Mouse (Mus musculus): ENCODE data around the gene Thap3. TPM values are rescaled to one million over a fixed set of nuclear protein-coding genes. Genes with fewer than 3 reads are reported as not detected.

Gene Thap3
- polyA plus RNA-seq, 1 experiment from 2014 or later = 45.5 TPM

DNA sequence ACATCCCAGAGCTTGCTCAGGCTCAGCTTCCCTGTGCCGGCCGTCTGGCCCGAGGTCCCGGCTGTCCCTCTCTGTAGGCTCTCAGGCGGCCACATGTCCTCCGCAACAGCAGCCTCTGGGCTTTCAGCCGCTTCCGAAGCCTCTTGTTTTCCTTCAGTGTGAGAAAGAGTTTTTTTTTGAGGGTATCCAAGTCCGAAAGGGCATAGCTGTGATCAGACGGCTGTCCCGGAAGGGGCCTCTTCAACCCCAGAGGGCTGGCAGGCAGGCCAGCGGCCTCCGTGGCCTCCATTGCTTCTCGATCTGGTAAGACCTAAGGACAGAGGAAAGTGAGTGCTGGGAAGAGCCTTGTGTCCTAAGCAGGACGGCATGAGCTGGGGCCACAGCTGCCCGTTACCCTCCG, 5.8 kb downstream of the Thap3 start:
- Histone ChIP-seq H3K9ac (replicated peaks) (no peak overlapping the region), H3K4me3 (replicated peaks) (peak overlapping the region; percentile 9; the same call in 1 of the 2 replicates), H3K4me1 (replicated peaks) (peaks cover 39% of the 10 kb centered on the region), H3K27ac (peak overlapping the region; percentile 35; the same call in 1 of the 2 replicates), H3K27me3 (no peaks in the 10 kb centered on the region), H3K36me3 (peaks cover 66% of the 10 kb centered on the region), H3K9me3 (no peaks in the 10 kb centered on the region), H3K4me2 (0 out of 2 replicates have a peak overlapping the region, but pooled peaks have one; percentile 4)
- WGBS = 50% methylated on average over 17 of the region's 17 CpGs
- ATAC-seq (ENCODE audit: insufficient number of reproducible peaks, insufficient read depth, low FRiP score, low TSS enrichment, low read depth) = no peak

DNA sequence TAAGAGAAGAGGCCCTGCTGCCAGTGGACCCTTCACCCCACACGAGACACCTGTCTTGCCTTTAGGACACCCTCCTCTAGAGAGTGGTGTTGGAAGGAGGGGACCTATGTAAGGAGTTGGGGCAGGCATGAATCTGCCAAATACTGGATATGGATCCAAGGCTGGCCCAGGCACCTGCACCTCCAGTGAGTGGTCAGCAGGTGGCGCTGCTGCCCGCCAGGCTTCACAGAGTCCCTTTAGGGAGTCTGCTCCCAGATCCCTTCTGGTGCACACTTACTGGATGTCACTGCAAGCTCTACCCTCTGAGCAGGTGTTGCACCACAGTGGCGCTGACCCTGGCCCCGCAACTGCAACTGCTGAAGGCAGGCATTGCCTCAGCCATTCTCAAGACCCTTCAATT, 7.4 kb downstream of the Thap3 start:
- Histone ChIP-seq H3K4me2 (no peak overlapping the region), H3K27me3 (no peaks in the 10 kb centered on the region), H3K4me3 (replicated peaks) (no peak overlapping the region), H3K4me1 (replicated peaks) (peaks cover 22% of the 10 kb centered on the region), H3K27ac (0 out of 2 replicates have a peak overlapping the region, but pooled peaks have one; percentile 8), H3K9ac (replicated peaks) (no peak overlapping the region), H3K36me3 (peaks cover 74% of the 10 kb centered on the region), H3K9me3 (no peaks in the 10 kb centered on the region)
- ATAC-seq (ENCODE audit: insufficient number of reproducible peaks, insufficient read depth, low FRiP score, low TSS enrichment, low read depth) = 0 out of 2 replicates have a peak, but pooled peaks have one; percentile 30
- WGBS = 11% methylated on average over 5 of the region's 5 CpGs

DNA sequence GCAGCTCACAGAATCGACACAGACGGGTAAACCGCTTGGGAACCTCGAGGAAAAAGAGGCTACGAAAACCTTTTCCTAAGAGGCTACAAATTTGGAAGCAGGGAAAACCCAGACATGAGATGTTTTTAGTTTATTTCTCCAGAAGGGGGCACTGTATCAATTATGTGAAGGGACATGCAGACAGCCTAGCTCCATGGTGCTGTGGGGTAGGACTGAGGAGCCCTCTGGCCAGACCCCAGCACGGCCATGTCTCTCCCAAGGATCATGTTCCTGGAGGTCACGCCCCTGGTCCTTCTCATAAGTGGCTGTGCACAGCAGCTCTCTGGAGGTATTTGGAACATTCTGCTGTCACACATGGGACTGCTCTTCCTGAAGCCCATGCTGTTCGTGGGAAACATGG, 8.1 kb downstream of the Thap3 start:
- Histone ChIP-seq H3K4me3 (replicated peaks) (no peak overlapping the region), H3K27me3 (no peaks in the 10 kb centered on the region), H3K27ac (no peak overlapping the region), H3K4me1 (replicated peaks) (peaks cover 16% of the 10 kb centered on the region), H3K4me2 (no peak overlapping the region), H3K9me3 (no peaks in the 10 kb centered on the region), H3K9ac (replicated peaks) (no peak overlapping the region), H3K36me3 (peaks cover 74% of the 10 kb centered on the region)
- ATAC-seq (ENCODE audit: insufficient number of reproducible peaks, insufficient read depth, low FRiP score, low TSS enrichment, low read depth) = no peak
- 77% methylated on average over 8 of the region's 8 CpGs for WGBS

DNA sequence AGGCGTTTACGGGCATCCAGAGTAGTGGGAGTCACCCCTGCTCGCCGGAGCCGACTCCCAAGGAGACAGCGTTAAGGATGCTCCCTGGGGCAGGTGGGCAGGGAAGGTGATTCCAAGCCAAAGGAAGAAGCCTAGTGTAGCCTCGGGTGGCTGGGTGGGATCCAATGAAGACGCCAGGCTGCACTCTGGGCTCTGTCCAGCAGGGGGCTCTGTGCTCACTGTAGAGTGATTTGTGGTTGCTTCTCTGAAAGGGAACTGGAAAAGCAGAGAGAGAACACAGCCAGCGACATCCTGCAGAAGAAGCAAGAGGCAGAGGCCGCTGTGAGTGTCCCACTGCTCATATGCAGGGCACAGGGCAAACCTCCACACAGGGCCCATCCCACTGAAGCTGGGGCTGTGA, 11.0 kb downstream of the Thap3 start:
- ATAC-seq (ENCODE audit: insufficient number of reproducible peaks, insufficient read depth, low FRiP score, low TSS enrichment, low read depth) = no peak
- WGBS = 46% methylated on average over 10 of the region's 10 CpGs
- H3K27ac ChIP-seq = no peak overlapping the region

GRCm38 (mm10) chr4:151975441-151975840, 13.4 kb downstream of the Thap3 start:
- Histone ChIP-seq H3K27ac (no peak overlapping the region), H3K9me3 (no peaks in the 10 kb centered on the region), H3K9ac (replicated peaks) (no peak overlapping the region), H3K36me3 (peaks cover 77% of the 10 kb centered on the region), H3K4me2 (no peak overlapping the region), H3K4me1 (replicated peaks) (no peaks in the 10 kb centered on the region), H3K27me3 (no peaks in the 10 kb centered on the region), H3K4me3 (replicated peaks) (no peak overlapping the region)
- WGBS = 90% methylated on average over 3 of the region's 3 CpGs
- no peak for ATAC-seq (ENCODE audit: insufficient number of reproducible peaks, insufficient read depth, low FRiP score, low TSS enrichment, low read depth)

More for the DNA sequence above, 11.0 kb downstream of the Thap3 start:
- no peak overlapping the region for H3K9ac ChIP-seq (replicated peaks)
- H3K4me1 ChIP-seq (replicated peaks) = 0 out of 2 replicates have a peak, but pooled peaks cover under 1% of the 10 kb centered on the region
- peaks cover 77% of the 10 kb centered on the region for H3K36me3 ChIP-seq
- no peak overlapping the region for H3K4me3 ChIP-seq (replicated peaks)
- no peak overlapping the region for H3K4me2 ChIP-seq
- H3K27me3 ChIP-seq = no peaks in the 10 kb centered on the region
- H3K9me3 ChIP-seq = no peaks in the 10 kb centered on the region

DNA sequence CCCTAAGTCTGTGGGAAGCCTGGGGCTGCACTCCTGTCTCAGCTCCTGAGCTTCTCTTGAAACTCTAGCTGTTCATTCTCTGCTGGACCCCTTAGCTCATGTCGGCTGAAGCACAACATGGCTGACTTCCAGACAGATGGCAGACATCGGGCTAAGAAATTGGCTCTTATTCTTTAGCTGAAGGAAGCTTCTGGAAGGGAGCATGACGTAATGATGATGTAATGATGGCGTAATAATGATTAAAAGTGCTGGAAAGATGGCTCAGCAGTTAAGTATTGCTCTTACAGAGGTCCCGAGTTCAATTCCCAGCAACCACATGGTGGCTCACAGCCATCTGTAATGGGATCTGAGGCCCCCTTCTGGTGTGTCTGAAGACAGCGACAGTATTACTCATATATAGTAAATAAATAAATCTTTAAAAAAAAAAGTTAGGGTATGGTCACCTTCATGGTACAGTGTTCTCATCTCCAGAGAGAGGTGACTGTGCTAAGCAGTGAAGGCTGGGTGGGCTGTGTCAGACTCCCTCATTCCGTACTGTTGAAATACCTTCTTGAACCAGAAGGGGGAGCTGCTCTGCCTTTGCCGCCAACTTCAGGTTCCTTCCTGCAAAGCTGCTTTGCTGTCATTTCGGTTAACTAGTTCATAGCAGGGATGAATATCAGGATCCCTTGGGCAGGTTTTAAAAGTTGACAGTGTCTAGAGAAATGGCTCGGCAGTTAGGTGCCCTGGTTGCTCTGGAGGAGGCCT, 16.4 kb downstream of the Thap3 start:
- Histone ChIP-seq H3K27ac (no peak overlapping the region), H3K4me3 (replicated peaks) (no peak overlapping the region), H3K27me3 (no peaks in the 10 kb centered on the region), H3K9ac (replicated peaks) (no peak overlapping the region), H3K4me2 (no peak overlapping the region), H3K9me3 (no peaks in the 10 kb centered on the region), H3K4me1 (replicated peaks) (no peaks in the 10 kb centered on the region), H3K36me3 (peaks cover 83% of the 10 kb centered on the region)
- ATAC-seq (ENCODE audit: insufficient number of reproducible peaks, insufficient read depth, low FRiP score, low TSS enrichment, low read depth) = no peak
- 71% methylated on average over 10 of the region's 10 CpGs for WGBS

DNA sequence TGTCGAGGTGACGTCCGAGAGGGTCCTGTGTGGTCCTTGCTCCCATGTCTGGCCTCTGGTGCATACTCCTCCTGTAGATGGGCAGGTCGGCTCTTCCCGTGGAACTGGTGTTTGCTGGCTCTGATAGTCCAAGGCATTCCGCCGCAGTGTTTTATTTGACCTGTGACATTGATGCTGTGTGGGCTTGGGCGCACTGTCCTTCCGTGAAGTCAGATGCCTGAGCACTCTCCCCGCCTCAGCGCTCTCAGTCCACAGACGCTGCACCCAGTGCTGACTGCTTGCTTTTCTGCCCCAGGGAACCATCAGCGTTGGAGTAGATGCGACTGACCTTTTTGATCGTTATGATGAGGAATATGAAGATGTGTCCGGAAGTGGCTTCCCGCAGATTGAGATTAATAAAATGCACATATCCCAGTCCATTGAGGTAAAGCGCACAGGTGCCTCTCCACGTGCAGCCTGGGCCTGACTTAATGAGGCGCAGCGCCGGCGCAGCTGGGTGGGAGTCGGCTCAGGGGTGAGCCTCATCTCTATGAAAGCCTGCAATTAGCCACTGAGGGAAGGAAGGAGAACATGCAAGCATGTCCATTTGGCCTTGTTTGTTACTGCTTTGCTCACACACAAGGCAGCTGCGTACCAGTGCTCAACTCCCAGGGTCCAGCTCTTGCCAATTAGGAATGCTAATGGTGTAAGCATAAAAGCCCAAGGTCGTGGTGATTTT, 20.4 kb downstream of the Thap3 start:
- 93% methylated on average over 26 of the region's 26 CpGs for WGBS
- peaks cover 74% of the 10 kb centered on the region for H3K36me3 ChIP-seq
- no peak for ATAC-seq (ENCODE audit: insufficient number of reproducible peaks, insufficient read depth, low FRiP score, low TSS enrichment, low read depth)
- H3K4me3 ChIP-seq (replicated peaks) = no peak overlapping the region
- H3K27me3 ChIP-seq = no peaks in the 10 kb centered on the region
- no peaks in the 10 kb centered on the region for H3K4me1 ChIP-seq (replicated peaks)
- no peaks in the 10 kb centered on the region for H3K9me3 ChIP-seq
- no peak overlapping the region for H3K9ac ChIP-seq (replicated peaks)
- H3K27ac ChIP-seq = no peak overlapping the region
- H3K4me2 ChIP-seq = no peak overlapping the region

DNA sequence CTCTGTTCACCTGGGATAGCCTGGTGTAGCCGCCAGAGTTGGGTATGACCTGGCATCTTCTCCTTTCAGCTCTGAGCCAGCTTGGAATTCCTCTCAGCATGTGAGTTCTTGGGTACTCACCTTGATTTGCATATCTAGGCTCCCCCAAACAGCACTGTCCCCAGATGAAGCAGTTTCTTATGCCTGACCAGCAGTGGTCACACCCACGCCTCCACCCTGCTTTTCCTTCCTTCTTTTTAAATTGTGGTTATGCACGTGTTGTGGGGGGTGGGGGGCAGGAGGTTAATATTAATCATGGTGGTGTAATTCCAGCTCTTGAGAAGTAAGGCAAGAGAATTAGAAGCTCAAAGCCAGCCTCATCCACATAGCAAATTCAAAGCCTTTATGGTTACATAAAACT, 26.0 kb downstream of the Thap3 start:
- WGBS = 87% methylated on average over 3 of the region's 3 CpGs
- no peak overlapping the region for H3K9ac ChIP-seq (replicated peaks)
- no peak overlapping the region for H3K27ac ChIP-seq
- ATAC-seq (ENCODE audit: insufficient number of reproducible peaks, insufficient read depth, low FRiP score, low TSS enrichment, low read depth) = no peak
- no peaks in the 10 kb centered on the region for H3K4me1 ChIP-seq (replicated peaks)
- no peak overlapping the region for H3K4me2 ChIP-seq
- no peaks in the 10 kb centered on the region for H3K9me3 ChIP-seq
- no peak overlapping the region for H3K4me3 ChIP-seq (replicated peaks)
- H3K36me3 ChIP-seq = peaks cover 79% of the 10 kb centered on the region
- no peaks in the 10 kb centered on the region for H3K27me3 ChIP-seq

DNA sequence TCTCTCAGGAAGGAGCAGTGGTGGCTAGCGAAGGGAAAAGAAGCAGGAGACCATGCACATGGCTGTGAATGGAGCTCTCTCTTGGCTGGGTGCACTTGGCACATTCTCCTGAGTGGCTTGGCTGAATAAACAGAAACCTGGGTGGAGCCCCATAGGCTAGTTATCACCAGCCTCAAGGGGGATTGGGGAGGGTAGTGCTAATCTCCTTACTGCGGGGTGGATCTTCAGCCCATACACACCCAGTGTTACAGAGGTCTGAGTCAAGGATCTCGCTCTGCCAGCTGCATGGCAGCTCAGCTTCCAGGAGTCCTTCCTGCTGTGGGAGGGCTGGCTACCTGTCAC, 28.3 kb downstream of the Thap3 start:
- no peaks in the 10 kb centered on the region for H3K9me3 ChIP-seq
- H3K9ac ChIP-seq (replicated peaks) = no peak overlapping the region
- no peak overlapping the region for H3K27ac ChIP-seq
- H3K36me3 ChIP-seq = peaks cover 90% of the 10 kb centered on the region
- H3K4me3 ChIP-seq (replicated peaks) = no peak overlapping the region
- no peak overlapping the region for H3K4me2 ChIP-seq
- H3K4me1 ChIP-seq (replicated peaks) = no peaks in the 10 kb centered on the region
- no peaks in the 10 kb centered on the region for H3K27me3 ChIP-seq
- no peak for ATAC-seq (ENCODE audit: insufficient number of reproducible peaks, insufficient read depth, low FRiP score, low TSS enrichment, low read depth)
- WGBS = 88% methylated on average over 3 of the region's 3 CpGs

- Histone ChIP-seq H3K9me3 (no peaks in the 10 kb centered on the region), H3K4me1 (replicated peaks) (no peaks in the 10 kb centered on the region), H3K4me2 (no peak overlapping the region), H3K4me3 (replicated peaks) (no peak overlapping the region), H3K9ac (replicated peaks) (no peak overlapping the region), H3K27me3 (no peaks in the 10 kb centered on the region), H3K27ac (no peak overlapping the region), H3K36me3 (peaks cover 91% of the 10 kb centered on the region)
- WGBS = 92% methylated on average over 11 of the region's 11 CpGs
- no peak for ATAC-seq (ENCODE audit: insufficient number of reproducible peaks, insufficient read depth, low FRiP score, low TSS enrichment, low read depth)
Observed at GRCm38 (mm10) chr4:151959849-151960512, 28.8 kb downstream of the Thap3 start.

DNA sequence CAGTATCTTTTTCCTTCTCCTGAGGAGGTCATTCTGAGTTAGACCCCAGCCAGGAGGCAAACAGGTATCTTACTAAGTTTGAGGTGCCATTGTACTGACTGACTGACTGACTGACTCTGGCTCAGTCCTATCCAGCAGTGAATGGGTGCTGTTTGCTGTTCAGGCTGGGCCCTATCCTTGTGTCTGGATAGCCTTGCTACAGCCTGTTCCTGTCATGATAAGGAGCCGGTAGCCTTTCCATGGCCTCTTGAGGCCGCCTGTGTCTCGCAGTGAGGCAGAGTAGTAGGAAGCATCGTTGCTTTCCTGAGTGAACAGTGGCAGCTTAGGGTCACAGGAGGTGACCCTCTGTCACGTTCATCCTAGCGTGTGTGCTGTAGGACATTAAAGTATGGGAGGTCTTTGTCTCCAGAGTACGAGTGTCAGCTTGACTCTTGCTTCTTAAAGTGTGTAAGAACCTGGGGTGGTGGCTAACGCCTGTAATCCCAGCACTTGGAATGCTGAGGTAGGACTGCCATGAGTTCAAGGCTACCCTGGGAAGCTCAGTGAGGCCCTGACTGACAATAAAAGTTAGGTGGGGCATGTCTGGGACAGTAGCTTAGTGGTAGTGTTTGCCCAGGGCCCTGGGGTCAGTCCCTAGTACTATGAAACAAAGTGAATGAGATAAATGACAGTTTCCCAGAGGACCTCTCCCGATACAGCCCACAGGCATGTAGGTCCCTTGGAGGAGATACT, 31.0 kb downstream of the Thap3 start:
- H3K4me2 ChIP-seq = no peak overlapping the region
- no peaks in the 10 kb centered on the region for H3K4me1 ChIP-seq (replicated peaks)
- H3K9me3 ChIP-seq = no peaks in the 10 kb centered on the region
- ATAC-seq (ENCODE audit: insufficient number of reproducible peaks, insufficient read depth, low FRiP score, low TSS enrichment, low read depth) = no peak
- peaks cover 91% of the 10 kb centered on the region for H3K36me3 ChIP-seq
- no peaks in the 10 kb centered on the region for H3K27me3 ChIP-seq
- 86% methylated on average over 9 of the region's 9 CpGs for WGBS
- H3K9ac ChIP-seq (replicated peaks) = no peak overlapping the region
- H3K4me3 ChIP-seq (replicated peaks) = no peak overlapping the region
- no peak overlapping the region for H3K27ac ChIP-seq

All from limb, embryonic 12.5 days (tissue).